Mouse (Mus musculus): ENCODE measurements around the gene Gopc.

The Gopc gene

GRCm38 (mm10) chr10:52405160-52405559 lies 23.2 kb upstream of the Gopc start:
- no peak for DNase-seq (ENCODE audit: low read depth, low spot score)
- no peaks in the 10 kb centered on the region for H3K27me3 ChIP-seq (ENCODE audit: control insufficient read depth, insufficient read depth, low read length, poor library complexity, severe bottlenecking)
- no peaks in the 10 kb centered on the region for H3K36me3 ChIP-seq (ENCODE audit: control insufficient read depth, insufficient read depth, low read length, poor library complexity, severe bottlenecking)

DNA sequence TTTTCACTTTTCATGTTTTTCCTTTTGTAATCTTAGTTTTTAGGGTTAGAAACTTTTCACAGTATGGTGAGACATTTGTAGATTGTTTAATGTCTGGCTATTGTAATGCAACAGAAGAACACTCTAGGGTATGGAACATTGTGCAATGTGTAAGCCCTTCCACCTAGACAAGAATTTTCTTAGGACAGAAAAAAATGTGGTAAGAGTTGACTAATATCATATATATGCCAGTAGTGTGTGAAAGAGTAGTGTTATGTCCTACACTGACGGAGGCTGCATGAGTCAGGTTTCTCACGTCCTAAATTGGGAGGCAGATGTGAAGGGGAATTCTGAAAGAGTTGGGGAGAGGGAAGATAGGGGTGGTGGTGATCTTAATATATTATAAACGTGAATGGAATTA lies 17.8 kb upstream of the Gopc start:
- Histone ChIP-seq H3K36me3 (ENCODE audit: control insufficient read depth, insufficient read depth, low read length, poor library complexity, severe bottlenecking) (no peaks in the 10 kb centered on the region), H3K27me3 (ENCODE audit: control insufficient read depth, insufficient read depth, low read length, poor library complexity, severe bottlenecking) (no peaks in the 10 kb centered on the region)
- DNase-seq (ENCODE audit: low read depth, low spot score) = no peak

GRCm38 (mm10) chr10:52398715-52399114 lies 16.8 kb upstream of the Gopc start:
- Histone ChIP-seq H3K36me3 (ENCODE audit: control insufficient read depth, insufficient read depth, low read length, poor library complexity, severe bottlenecking) (no peaks in the 10 kb centered on the region), H3K27me3 (ENCODE audit: control insufficient read depth, insufficient read depth, low read length, poor library complexity, severe bottlenecking) (no peaks in the 10 kb centered on the region)
- DNase-seq (ENCODE audit: low read depth, low spot score) = no peak

- no peaks in the 10 kb centered on the region for H3K36me3 ChIP-seq (ENCODE audit: control insufficient read depth, insufficient read depth, low read length, poor library complexity, severe bottlenecking)
- no peak for DNase-seq (ENCODE audit: low read depth, low spot score)
Measured at GRCm38 (mm10) chr10:52396647-52397046, 14.7 kb upstream of the Gopc start.

GRCm38 (mm10) chr10:52391208-52391607 lies 9.3 kb upstream of the Gopc start:
- DNase-seq (ENCODE audit: low read depth, low spot score) = no peak
- Histone ChIP-seq H3K27me3 (ENCODE audit: control insufficient read depth, insufficient read depth, low read length, poor library complexity, severe bottlenecking) (no peaks in the 10 kb centered on the region), H3K36me3 (ENCODE audit: control insufficient read depth, insufficient read depth, low read length, poor library complexity, severe bottlenecking) (no peaks in the 10 kb centered on the region)

More at GRCm38 (mm10) chr10:52396647-52397046, 14.7 kb upstream of the Gopc start:
- H3K27me3 ChIP-seq (ENCODE audit: control insufficient read depth, insufficient read depth, low read length, poor library complexity, severe bottlenecking) = no peaks in the 10 kb centered on the region

DNA sequence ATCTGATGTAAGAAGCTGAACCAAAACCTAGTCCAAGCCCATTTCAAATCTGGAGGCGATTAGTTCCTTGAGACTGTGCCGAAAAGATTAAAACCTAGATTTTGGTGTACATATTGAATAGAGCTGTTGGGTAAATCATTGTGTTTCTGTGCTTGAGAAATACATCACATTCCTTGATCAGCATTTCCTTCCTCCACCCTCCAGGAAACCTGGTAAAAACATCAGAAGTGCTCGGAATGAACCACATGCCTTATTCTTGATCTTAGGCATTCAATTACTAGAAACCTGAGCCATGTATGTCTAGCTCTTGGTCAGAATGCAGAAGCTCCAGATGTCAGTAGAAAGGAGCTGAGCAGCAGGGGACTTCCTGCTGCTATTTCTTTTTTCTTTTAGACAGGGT lies 7.5 kb upstream of the Gopc start:
- DNase-seq (ENCODE audit: low read depth, low spot score) = no peak
- no peaks in the 10 kb centered on the region for H3K27me3 ChIP-seq (ENCODE audit: control insufficient read depth, insufficient read depth, low read length, poor library complexity, severe bottlenecking)
- no peaks in the 10 kb centered on the region for H3K36me3 ChIP-seq (ENCODE audit: control insufficient read depth, insufficient read depth, low read length, poor library complexity, severe bottlenecking)

DNA sequence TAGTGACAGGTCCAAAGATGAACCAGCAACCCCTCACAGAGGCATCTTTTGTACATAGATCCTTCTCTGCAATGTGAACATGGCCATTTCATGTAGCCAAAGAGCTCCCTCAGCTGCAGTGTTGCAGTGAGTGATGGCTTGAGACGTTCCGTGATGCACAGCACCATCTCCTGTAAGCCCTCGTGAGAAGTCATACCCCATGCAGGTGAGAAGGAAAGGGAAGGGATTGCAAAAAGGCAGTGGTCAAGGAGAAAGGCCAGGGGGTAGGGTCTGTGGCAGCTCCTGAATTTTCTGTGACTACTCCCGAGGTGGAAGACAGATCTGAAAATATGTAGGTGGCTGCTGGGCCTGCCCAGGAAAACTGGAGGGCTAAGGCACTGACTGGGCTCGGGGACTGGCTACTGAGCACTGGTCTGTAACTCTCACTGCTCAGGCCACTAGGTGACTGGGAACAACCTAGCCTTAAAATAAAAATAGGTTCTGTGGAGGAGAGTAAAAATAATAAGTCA lies 7.1 kb upstream of the Gopc start, which contains the start of gene Nepn:
Nepn (plus strand) TSS at position 51 of the 509 bp plus-strand sequence.
- no peaks in the 10 kb centered on the region for H3K27me3 ChIP-seq (ENCODE audit: control insufficient read depth, insufficient read depth, low read length, poor library complexity, severe bottlenecking)
- H3K36me3 ChIP-seq (ENCODE audit: control insufficient read depth, insufficient read depth, low read length, poor library complexity, severe bottlenecking) = no peaks in the 10 kb centered on the region
- DNase-seq (ENCODE audit: low read depth, low spot score) = no peak

DNA sequence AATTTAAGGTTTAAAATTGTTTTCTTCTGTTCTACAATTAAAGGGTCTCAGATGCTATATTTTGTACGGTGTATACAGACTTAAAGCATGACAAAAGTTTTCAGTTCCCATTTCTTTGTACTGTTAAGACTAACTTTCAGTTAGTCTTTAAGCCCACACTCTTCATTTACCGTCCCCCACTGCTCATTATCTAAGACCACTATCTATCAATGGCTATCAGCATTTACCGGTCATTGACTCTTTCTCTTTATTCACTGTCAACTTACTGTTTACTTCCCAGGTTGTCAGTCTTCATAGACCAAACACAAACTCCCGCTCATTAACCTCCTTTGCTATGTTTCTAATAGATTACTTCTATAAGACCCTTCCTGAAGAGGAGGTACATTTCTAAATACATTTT lies 5.3 kb upstream of the Gopc start:
- no peaks in the 10 kb centered on the region for H3K27me3 ChIP-seq (ENCODE audit: control insufficient read depth, insufficient read depth, low read length, poor library complexity, severe bottlenecking)

DNA sequence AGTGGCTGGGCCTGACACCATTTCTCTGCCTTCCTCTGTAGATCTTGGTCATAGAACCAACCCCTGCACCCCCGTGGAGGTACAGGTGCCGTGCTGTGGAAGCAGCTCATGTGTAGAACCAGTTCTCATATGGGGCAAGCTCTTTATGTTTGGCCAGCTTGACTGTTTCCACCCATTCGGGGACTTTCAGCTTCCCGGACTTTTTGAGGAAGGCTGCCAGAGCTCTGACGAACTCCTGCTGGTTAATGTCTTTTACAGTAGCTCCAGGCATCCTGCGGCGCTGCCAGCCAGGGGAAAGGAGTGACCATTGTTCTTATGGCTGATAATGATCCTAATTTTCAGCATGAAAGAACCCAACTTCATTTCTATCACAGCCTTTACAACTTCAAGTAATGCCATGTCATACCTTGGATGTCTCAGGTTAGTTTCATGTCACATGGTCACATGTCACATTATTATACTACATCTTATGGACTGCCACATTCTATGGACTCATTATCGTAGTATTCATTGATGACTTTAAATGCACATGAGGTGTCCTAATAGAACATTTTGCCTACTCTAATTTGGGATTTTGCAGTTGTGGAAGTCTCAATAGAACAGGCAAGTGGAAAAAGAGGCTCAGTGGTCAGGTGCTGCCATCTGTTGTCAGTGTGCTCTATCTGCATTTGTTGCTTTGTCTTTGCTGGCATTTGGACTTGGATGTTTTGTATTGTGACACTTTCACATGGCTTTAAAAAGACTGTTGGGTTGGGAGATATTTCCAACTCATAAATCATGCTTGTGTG lies 3.1 kb upstream of the Gopc start:
- Histone ChIP-seq H3K27me3 (ENCODE audit: control insufficient read depth, insufficient read depth, low read length, poor library complexity, severe bottlenecking) (no peaks in the 10 kb centered on the region), H3K36me3 (ENCODE audit: control insufficient read depth, insufficient read depth, low read length, poor library complexity, severe bottlenecking) (no peaks in the 10 kb centered on the region)
- peak; percentile 80 for DNase-seq (ENCODE audit: low read depth, low spot score)

More for the DNA sequence above, 5.3 kb upstream of the Gopc start:
- DNase-seq (ENCODE audit: low read depth, low spot score) = no peak
- no peaks in the 10 kb centered on the region for H3K36me3 ChIP-seq (ENCODE audit: control insufficient read depth, insufficient read depth, low read length, poor library complexity, severe bottlenecking)

GRCm38 (mm10) chr10:52383522-52383921 lies 1.6 kb upstream of the Gopc start:
- H3K36me3 ChIP-seq (ENCODE audit: control insufficient read depth, insufficient read depth, low read length, poor library complexity, severe bottlenecking) = no peaks in the 10 kb centered on the region
- no peak for DNase-seq (ENCODE audit: low read depth, low spot score)
- H3K27me3 ChIP-seq (ENCODE audit: control insufficient read depth, insufficient read depth, low read length, poor library complexity, severe bottlenecking) = no peaks in the 10 kb centered on the region

DNA sequence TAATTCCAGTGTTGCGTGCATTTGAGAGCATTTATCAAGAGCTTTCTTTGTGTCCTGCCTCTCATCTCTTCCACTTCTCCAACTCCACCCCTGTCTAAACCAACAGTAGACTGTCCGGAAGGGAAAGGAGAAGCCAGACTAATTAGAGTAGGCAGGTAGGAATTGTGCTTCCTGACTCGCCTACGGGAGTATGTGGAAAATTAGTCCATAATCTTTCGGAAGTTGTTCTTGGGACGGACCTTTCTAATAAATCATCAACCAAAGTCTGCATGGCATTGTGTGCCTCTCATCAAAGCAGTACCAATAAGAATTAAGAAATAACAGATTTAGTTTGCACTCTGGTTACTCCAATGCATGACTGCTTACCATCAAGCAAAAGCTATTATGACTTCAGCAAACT lies 1.1 kb upstream of the Gopc start:
- no peaks in the 10 kb centered on the region for H3K36me3 ChIP-seq (ENCODE audit: control insufficient read depth, insufficient read depth, low read length, poor library complexity, severe bottlenecking)
- no peak for DNase-seq (ENCODE audit: low read depth, low spot score)

DNA sequence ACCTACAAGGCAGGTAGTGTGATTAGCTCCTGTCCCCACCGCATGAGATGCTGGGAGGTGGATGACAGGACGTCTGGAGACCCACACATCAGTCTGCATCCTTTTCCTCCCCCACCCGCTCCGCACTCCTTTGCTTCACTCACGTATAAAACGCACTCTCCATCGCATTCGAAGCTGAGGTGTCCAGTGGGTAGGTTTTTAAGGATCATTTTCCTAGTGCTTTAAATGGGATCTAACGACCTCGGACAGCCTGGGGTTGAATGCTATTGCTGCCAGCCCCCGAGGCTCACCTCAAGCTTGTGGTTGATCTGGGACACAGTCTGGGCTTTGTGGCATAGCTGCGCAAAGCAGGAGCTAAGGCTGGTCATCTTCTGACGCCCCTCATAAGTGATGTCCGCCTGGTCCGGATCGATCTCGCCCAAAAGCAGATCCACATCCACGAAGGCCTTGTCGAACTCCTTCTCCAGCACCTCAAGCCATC lies 563 bp downstream of the Gopc start:
- DNase-seq (ENCODE audit: low read depth, low spot score) = peak; percentile 24
- no peaks in the 10 kb centered on the region for H3K36me3 ChIP-seq (ENCODE audit: control insufficient read depth, insufficient read depth, low read length, poor library complexity, severe bottlenecking)
- no peaks in the 10 kb centered on the region for H3K27me3 ChIP-seq (ENCODE audit: control insufficient read depth, insufficient read depth, low read length, poor library complexity, severe bottlenecking)

More for the DNA sequence above, 1.1 kb upstream of the Gopc start:
- no peaks in the 10 kb centered on the region for H3K27me3 ChIP-seq (ENCODE audit: control insufficient read depth, insufficient read depth, low read length, poor library complexity, severe bottlenecking)

- Histone ChIP-seq H3K27me3 (ENCODE audit: control insufficient read depth, insufficient read depth, low read length, poor library complexity, severe bottlenecking) (no peaks in the 10 kb centered on the region), H3K36me3 (ENCODE audit: control insufficient read depth, insufficient read depth, low read length, poor library complexity, severe bottlenecking) (no peaks in the 10 kb centered on the region)
- DNase-seq (ENCODE audit: low read depth, low spot score) = no peak
Measured at GRCm38 (mm10) chr10:52377813-52378212, 4.1 kb downstream of the Gopc start.

DNA sequence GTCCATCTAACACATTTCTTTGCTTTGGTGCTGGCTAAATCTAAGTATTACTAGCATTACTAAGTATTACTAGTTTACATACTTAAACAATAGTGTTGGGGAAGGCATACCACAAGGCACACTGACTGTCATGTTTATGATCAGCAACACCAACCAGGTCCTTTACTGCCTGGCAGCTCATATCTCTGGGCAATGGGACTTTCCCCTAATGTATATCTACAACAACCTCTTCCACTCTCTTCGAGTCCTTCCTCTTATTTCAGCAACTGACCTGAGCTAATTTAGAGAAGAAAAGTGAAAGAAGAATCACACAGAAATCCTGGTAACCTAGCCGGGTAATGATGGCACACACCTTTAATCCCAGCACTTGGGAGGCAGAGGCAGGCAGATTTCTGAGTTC lies 5.5 kb downstream of the Gopc start:
- peak; percentile 67 for DNase-seq (ENCODE audit: low read depth, low spot score)
- H3K27me3 ChIP-seq (ENCODE audit: control insufficient read depth, insufficient read depth, low read length, poor library complexity, severe bottlenecking) = no peaks in the 10 kb centered on the region
- H3K36me3 ChIP-seq (ENCODE audit: control insufficient read depth, insufficient read depth, low read length, poor library complexity, severe bottlenecking) = no peaks in the 10 kb centered on the region

DNA sequence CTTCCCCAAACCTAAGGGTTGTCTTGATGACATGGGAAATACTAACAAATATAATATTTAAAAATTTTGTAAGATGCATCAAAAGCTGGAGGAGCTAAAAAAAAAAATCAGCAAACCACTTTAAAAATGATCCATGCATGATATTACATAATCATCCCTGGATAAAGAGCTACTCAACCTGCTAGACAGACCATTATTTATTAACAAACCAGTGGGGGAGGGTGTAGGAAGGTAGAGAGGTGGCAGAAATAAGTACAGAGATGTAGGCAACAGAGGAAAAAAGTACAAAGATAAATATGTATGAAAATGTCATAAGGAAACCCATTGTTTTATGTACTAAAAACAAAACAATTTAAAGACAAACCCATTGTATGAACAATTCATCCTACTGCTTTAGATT lies 7.3 kb downstream of the Gopc start:
- Histone ChIP-seq H3K27me3 (ENCODE audit: control insufficient read depth, insufficient read depth, low read length, poor library complexity, severe bottlenecking) (no peaks in the 10 kb centered on the region), H3K36me3 (ENCODE audit: control insufficient read depth, insufficient read depth, low read length, poor library complexity, severe bottlenecking) (no peaks in the 10 kb centered on the region)
- DNase-seq (ENCODE audit: low read depth, low spot score) = no peak

Measured in splenic B cell, adult 2 months (primary cell).